Mouse (Mus musculus): ENCODE measurements around the gene Samd11. TPM values are rescaled to one million over a fixed set of nuclear protein-coding genes. Genes with fewer than 3 reads are reported as not detected.

Samd11 gene
- total RNA-seq, 1 experiment from 2014 or later, result 0.30 TPM

GRCm38 (mm10) chr4:156217838-156218237 lies 37.6 kb downstream of the Samd11 start:
- no peak for ATAC-seq (replicated peaks in 1 of 2; ENCODE audit: insufficient read depth in 1 of 2, low FRiP score in 2 of 2, low TSS enrichment in 1 of 2, low read depth in 1 of 2, poor library complexity in 2 of 2, severe bottlenecking in 2 of 2)

DNA sequence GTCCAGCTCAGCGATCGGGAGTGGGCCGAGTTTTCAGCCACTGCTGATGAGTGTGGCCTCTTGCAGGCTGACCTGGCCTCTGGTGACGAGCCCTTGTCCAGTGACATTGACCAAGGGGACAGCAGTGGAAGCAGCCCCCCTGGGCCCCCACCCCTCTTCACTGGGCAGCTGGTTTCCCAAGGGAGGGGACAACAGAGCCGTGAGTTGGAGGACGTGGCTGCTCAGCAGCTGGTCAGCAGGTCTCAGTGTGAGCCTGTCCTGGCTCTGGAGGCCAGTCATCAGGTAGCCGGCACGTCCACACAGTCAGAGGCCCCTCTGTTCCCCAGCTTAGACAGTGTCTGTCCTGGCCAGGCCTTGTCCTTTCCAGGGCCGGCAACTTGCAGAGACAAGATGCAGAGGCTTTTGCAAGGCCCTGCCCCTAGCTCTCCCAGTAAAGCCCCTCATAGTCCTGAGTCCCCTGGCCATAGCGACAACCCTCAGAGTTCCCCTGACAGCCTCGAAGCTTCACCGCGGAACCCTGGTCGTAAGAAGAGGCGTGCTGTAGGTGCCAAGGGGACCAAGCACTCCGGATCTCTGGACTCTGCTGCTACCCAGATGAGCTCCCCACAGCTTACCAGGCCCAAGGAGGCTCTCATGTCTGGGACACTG lies 38.3 kb downstream of the Samd11 start:
- ATAC-seq (replicated peaks in 1 of 2; ENCODE audit: insufficient read depth in 1 of 2, low FRiP score in 2 of 2, low TSS enrichment in 1 of 2, low read depth in 1 of 2, poor library complexity in 2 of 2, severe bottlenecking in 2 of 2), result no peak

DNA sequence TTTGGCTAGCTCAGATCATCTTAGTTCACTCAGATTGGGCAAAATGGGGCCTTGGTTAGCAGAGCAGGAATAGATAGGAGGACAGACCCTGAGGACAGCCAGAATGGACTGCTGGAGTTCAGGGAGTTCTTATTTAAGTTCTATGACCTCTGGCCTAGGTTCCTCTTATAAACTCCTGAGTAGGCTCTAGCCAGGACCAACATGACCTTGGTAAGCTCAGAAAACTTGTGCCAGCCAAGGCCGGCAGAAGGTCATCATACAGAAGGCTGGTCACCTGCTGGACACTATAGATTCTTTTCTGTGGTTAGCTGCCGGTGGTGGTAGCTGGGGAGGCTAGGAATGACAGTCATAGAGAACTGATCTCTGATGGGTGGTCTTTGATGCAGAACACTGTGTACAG lies 39.3 kb downstream of the Samd11 start:
- ATAC-seq (replicated peaks in 1 of 2; ENCODE audit: insufficient read depth in 1 of 2, low FRiP score in 2 of 2, low TSS enrichment in 1 of 2, low read depth in 1 of 2, poor library complexity in 2 of 2, severe bottlenecking in 2 of 2), result no peak

- ATAC-seq (replicated peaks in 1 of 2; ENCODE audit: insufficient read depth in 1 of 2, low FRiP score in 2 of 2, low TSS enrichment in 1 of 2, low read depth in 1 of 2, poor library complexity in 2 of 2, severe bottlenecking in 2 of 2), result no peak
Measured at GRCm38 (mm10) chr4:156215649-156216048, 39.8 kb downstream of the Samd11 start, which contains the start of gene Perm1. Perm1 (plus strand) TSS chr4:156215868.

GRCm38 (mm10) chr4:156213134-156213533 lies 42.3 kb downstream of the Samd11 start:
- no peak for ATAC-seq (replicated peaks in 1 of 2; ENCODE audit: insufficient read depth in 1 of 2, low FRiP score in 2 of 2, low TSS enrichment in 1 of 2, low read depth in 1 of 2, poor library complexity in 2 of 2, severe bottlenecking in 2 of 2)

- peak in 1 of 2 experiments; percentile 42; a peak in 1 of 4 replicates for ATAC-seq (replicated peaks in 1 of 2; ENCODE audit: insufficient read depth in 1 of 2, low FRiP score in 2 of 2, low TSS enrichment in 1 of 2, low read depth in 1 of 2, poor library complexity in 2 of 2, severe bottlenecking in 2 of 2)
Measured at GRCm38 (mm10) chr4:156209963-156210635, 45.4 kb downstream of the Samd11 start.

GRCm38 (mm10) chr4:156208872-156209271 lies 46.6 kb downstream of the Samd11 start:
- ATAC-seq (replicated peaks in 1 of 2; ENCODE audit: insufficient read depth in 1 of 2, low FRiP score in 2 of 2, low TSS enrichment in 1 of 2, low read depth in 1 of 2, poor library complexity in 2 of 2, severe bottlenecking in 2 of 2), result no peak

GRCm38 (mm10) chr4:156203413-156204131 lies 51.9 kb downstream of the Samd11 start:
- peak; percentile 42 to 48; a peak in 3 of 4 replicates for ATAC-seq (replicated peaks in 1 of 2; ENCODE audit: insufficient read depth in 1 of 2, low FRiP score in 2 of 2, low TSS enrichment in 1 of 2, low read depth in 1 of 2, poor library complexity in 2 of 2, severe bottlenecking in 2 of 2)

DNA sequence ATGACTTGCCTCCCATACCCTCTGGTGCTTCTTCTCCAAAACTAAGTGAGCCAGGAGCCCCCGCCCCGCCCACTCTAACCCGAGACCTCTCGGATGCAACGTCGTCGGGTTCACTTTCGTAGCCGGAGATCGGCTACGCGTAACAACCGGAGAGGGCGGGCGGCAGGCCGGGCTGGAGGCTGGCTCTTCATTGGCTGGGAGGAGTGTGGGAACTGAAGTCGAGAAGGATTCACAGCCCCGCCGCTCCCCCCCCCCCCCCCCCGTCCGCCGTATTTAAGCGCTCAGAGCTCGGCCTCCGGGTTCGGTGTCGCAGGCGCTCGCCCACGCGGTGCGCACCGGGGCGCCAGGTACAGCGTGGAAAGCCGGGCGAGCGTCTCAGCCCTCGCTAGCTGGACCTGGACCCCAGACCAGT lies 52.5 kb downstream of the Samd11 start, which contains the start of gene AW011738:
AW011738 (plus strand) TSS at position 304 of the 412 bp plus-strand sequence.
- ATAC-seq (replicated peaks in 1 of 2; ENCODE audit: insufficient read depth in 1 of 2, low FRiP score in 2 of 2, low TSS enrichment in 1 of 2, low read depth in 1 of 2, poor library complexity in 2 of 2, severe bottlenecking in 2 of 2), result peak; percentile 79 to 84

- ATAC-seq (replicated peaks in 1 of 2; ENCODE audit: insufficient read depth in 1 of 2, low FRiP score in 2 of 2, low TSS enrichment in 1 of 2, low read depth in 1 of 2, poor library complexity in 2 of 2, severe bottlenecking in 2 of 2), result no peak
Measured at GRCm38 (mm10) chr4:156202462-156202893, 53.0 kb downstream of the Samd11 start.

DNA sequence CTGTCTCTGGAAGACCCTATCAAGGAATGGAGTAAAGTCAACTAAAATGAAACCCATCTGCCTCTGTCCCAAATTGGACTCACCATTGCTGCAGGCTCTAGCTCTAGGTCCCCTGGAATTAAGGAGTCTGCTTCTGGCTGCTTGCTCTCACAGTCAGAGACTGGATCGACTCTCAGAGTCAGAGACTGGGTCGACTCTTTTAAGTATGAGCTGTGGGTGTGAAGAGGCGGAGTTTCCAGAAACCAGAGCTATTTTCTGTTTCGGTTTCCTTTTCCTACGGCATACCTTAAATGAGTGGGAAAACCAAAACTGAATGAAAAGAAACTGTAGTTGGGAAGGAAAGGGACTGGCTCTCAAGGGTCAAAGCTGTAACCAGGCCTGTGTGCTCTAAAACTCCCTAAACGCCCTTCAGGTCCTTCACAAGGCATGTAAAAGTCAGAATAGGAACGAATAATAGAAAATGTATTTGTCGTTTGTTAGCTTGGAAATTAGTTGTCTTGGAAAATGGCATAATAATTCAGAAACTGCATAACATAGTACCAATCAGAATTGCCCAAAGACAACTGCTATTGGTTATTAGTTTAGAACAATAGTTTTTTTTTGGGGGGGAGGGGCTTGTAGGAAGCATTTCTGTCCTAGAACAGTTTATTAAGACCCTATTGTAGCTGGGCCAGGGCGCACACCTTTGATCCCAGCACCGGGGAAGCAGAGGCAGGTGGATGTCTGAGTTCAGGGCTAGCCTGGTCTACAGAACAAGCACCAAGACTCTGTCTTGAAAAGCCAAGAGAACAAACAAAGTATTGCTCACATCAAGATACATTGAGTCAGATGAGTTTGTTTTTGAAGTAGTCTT lies 54.6 kb downstream of the Samd11 start, which contains the start of gene Isg15:
Isg15 (minus strand) TSS at position 196 of the 853 bp plus-strand sequence.
- ATAC-seq (replicated peaks in 1 of 2; ENCODE audit: insufficient read depth in 1 of 2, low FRiP score in 2 of 2, low TSS enrichment in 1 of 2, low read depth in 1 of 2, poor library complexity in 2 of 2, severe bottlenecking in 2 of 2), result 0 out of 4 replicates have a peak, but pooled peaks have one; percentile 20 to 22

DNA sequence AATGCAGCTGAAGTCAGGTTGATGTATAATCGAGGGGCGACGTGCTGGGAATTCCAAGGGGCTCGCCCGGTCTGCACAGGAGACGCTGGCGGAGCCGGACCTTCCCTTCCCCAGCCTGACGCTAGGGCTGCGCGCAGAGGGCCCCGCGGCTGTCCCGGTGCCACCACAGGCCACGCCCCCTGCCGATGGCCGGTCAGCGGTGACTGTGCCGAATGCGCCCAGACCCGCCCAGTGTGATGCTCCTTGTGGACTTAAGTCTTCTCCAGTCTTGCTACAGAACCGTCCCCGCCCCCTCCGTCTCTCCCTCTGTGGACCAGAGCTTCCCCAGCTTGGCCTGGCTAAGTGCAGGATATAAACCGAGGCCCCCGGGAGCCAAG lies 57.6 kb downstream of the Samd11 start:
- ATAC-seq (replicated peaks in 1 of 2; ENCODE audit: insufficient read depth in 1 of 2, low FRiP score in 2 of 2, low TSS enrichment in 1 of 2, low read depth in 1 of 2, poor library complexity in 2 of 2, severe bottlenecking in 2 of 2), result peak; percentile 74 to 75

DNA sequence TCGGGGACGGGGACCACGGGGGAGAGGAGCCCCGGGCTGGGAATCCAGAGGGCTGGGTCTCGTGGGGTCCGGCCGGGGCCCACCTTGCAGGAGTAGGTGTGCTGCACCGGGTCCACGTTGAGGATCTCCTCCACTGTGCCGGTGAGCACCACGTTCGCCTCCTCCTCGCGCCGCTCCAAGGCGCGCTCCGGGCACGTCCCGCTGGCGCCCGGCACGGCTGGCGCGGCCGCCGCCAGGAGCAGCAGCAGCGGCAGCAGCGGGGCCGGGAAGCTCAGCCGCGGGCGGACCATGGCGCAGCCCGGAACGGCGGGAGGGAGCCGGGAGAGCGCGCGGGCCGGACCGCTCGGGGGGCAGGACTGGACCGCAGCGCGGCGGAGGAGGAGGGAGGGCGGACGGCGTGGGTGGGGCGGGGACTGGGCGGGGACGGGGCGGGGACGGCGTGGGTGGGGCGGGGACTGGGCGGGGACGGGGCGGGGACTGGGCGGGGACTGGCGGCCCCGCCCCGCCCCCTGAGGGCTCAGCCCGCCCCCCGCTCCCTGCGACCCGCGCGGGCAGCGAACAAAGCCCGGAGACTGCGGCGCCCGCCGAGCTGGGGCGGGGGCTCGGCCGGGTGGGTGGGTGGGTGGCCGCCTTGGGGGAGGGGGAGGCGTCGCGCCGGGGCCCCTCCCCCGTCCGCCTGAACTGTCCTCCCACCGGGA lies 58.2 kb downstream of the Samd11 start, which contains the start of gene Agrn:
Agrn (minus strand) TSS at position 358 of the 698 bp plus-strand sequence.
- peak; percentile 35 to 43; a peak in 1 of 4 replicates for ATAC-seq (replicated peaks in 1 of 2; ENCODE audit: insufficient read depth in 1 of 2, low FRiP score in 2 of 2, low TSS enrichment in 1 of 2, low read depth in 1 of 2, poor library complexity in 2 of 2, severe bottlenecking in 2 of 2)
